Mouse (Mus musculus) liver, embryonic 14.5 days (tissue): ENCODE measurements around the gene Tuba3b. TPM values are rescaled to one million over a fixed set of nuclear protein-coding genes. Genes with fewer than 3 reads are reported as not detected.

Experiments
- ATAC-seq: fragments of 200-750 bp; cut with Nextera tagmentation; 2 replicates; pipeline ENCODE4 v1.8.0; 2017; ENCODE audit warnings: moderate number of reproducible peaks, mild to moderate bottlenecking, moderate library complexity; ENCODE audit not compliant: insufficient read depth
- DNase-seq, 3 experiments: peaks; one replicate each; pipeline ENCODE4 v3.0.0-alpha.2; 2012 to 2013; ENCODE audit warnings: low read depth in 3 of 3, low spot score in 3 of 3
- H3K27ac ChIP-seq: fragments of 300-500 bp; sonication (generic); 2 replicates; pipeline ENCODE4 v1.5.1; 2014; ENCODE audit warnings: moderate library complexity, mild to moderate bottlenecking, control low read depth, inconsistent platforms
- H3K27me3 ChIP-seq: fragments of 300-500 bp; sonication (generic); 2 replicates; pipeline ENCODE4 v1.6.1; 2014; ENCODE audit warnings: mild to moderate bottlenecking, low read length, moderate library complexity; ENCODE audit not compliant: control insufficient read depth, insufficient read depth
- H3K36me3 ChIP-seq: fragments of 300-500 bp; sonication (generic); replicated peaks from 2 replicates; pipeline ENCODE4 v1.6.1; 2014; ENCODE audit warnings: low read depth; ENCODE audit not compliant: control insufficient read depth, insufficient read depth
- H3K4me1 ChIP-seq, 2 experiments: fragments of 200-500 bp in 1 of 2; fragments of 300-500 bp in 1 of 2; sonication (generic) in 1 of 2; replicated peaks; 2 replicates each; pipeline ENCODE4 v1.6.1; 2012 to 2014; ENCODE audit warnings: antibody characterized with exemption in 1 of 2, inconsistent platforms in 1 of 2, low read length in 1 of 2; ENCODE audit not compliant: control insufficient read depth in 2 of 2, insufficient read depth in 2 of 2
- H3K4me2 ChIP-seq: fragments of 300-500 bp; sonication (generic); 2 replicates; pipeline ENCODE4 v1.6.1; 2014; ENCODE audit warnings: low read depth, mild to moderate bottlenecking, control low read depth, moderate library complexity
- H3K4me3 ChIP-seq, 2 experiments: fragments of 200-500 bp in 1 of 2; fragments of 300-500 bp in 1 of 2; sonication (generic) in 1 of 2; 2 replicates each; pipeline ENCODE4 v1.5.1; 2012 to 2014; ENCODE audit warnings: low read depth in 2 of 2, low read length in 2 of 2, mild to moderate bottlenecking in 2 of 2, control low read depth in 1 of 2, inconsistent platforms in 1 of 2, moderate library complexity in 1 of 2; ENCODE audit not compliant: insufficient read depth in 1 of 2
- H3K9ac ChIP-seq: fragments of 300-500 bp; sonication (generic); replicated peaks from 2 replicates; pipeline ENCODE4 v1.6.1; 2014; ENCODE audit warnings: mild to moderate bottlenecking, control low read depth, moderate library complexity
- H3K9me3 ChIP-seq: fragments of 300-500 bp; sonication (generic); 2 replicates; pipeline ENCODE4 v1.6.1; 2016; ENCODE audit warnings: low read length, mixed read lengths; ENCODE audit not compliant: control insufficient read depth
- CTCF ChIP-seq: IDR thresholded peaks from 2 replicates; pipeline ENCODE4 v1.5.1; 2016; ENCODE audit warnings: antibody characterized with exemption, low read depth, control low read depth
- EP300 ChIP-seq: IDR thresholded peaks from 2 replicates; pipeline ENCODE4 v1.6.1; 2016; ENCODE audit warnings: antibody characterized with exemption, low read depth
- WGBS: fragments of 180-500 bp; shearing (Covaris S2); extraction: QIAGEN DNeasy Blood & Tissue Kit; methylation state at CpG from one replicate; pipeline ENCODE4 v1.1.7; 2014; ENCODE audit not compliant: insufficient replicate concordance; 5-methylcytosine and 5-hydroxymethylcytosine counted together
- polyA plus RNA-seq, 2 experiments: library from polyadenylated mRNA; depleted of rRNA in 1 of 2; stranded (reverse) in 1 of 2; unstranded in 1 of 2; fragments of >200 nt; fragmentation: Nextera tagmentation in 1 of 2; extraction: Ambion mirVana in 1 of 2; gene quantifications; 2 replicates each; pipeline versions ENCODE4 v1.2.1 to v1.2.3; 2012 to 2014

Tuba3b gene
- polyA plus RNA-seq, 2 experiments, result not detected

- H3K36me3 ChIP-seq, result no peaks in the 10 kb centered on the region
- no peaks in the 10 kb centered on the region for H3K9me3 ChIP-seq
- DNase-seq (no peak), ATAC-seq (no peak)
- no peaks in the 10 kb centered on the region for H3K4me1 ChIP-seq
- no peaks in the 10 kb centered on the region for H3K27me3 ChIP-seq
- no peak overlapping the region for H3K27ac ChIP-seq
- TF ChIP-seq EP300, result no peak
- TF ChIP-seq CTCF, result no peak
- no peak overlapping the region for H3K9ac ChIP-seq
- H3K4me3 ChIP-seq, result no peak overlapping the region
- H3K4me2 ChIP-seq, result no peak overlapping the region
- 55% methylated on average over 7 of the region's 7 CpGs for WGBS
Measured at GRCm38 (mm10) chr6:145593991-145594390, 21.6 kb upstream of the Tuba3b start.

GRCm38 (mm10) chr6:145595905-145596304, 19.7 kb upstream of the Tuba3b start:
- ATAC-seq (no peak), DNase-seq (no peak)
- H3K4me3 ChIP-seq, result no peak overlapping the region
- H3K27me3 ChIP-seq, result no peaks in the 10 kb centered on the region
- peaks cover 0 to 2% of the 10 kb centered on the region in 2 experiments; a peak in 1 of 4 replicates for H3K4me1 ChIP-seq
- H3K9ac ChIP-seq, result no peak overlapping the region
- no peaks in the 10 kb centered on the region for H3K9me3 ChIP-seq
- 39% methylated on average over 4 of the region's 4 CpGs for WGBS
- TF ChIP-seq EP300 (no peak), CTCF (no peak)
- H3K36me3 ChIP-seq, result no peaks in the 10 kb centered on the region
- H3K27ac ChIP-seq, result no peak overlapping the region
- no peak overlapping the region for H3K4me2 ChIP-seq

GRCm38 (mm10) chr6:145598794-145599555, 16.6 kb upstream of the Tuba3b start:
- H3K27ac ChIP-seq, result no peak overlapping the region
- H3K27me3 ChIP-seq, result no peaks in the 10 kb centered on the region
- H3K4me2 ChIP-seq, result no peak overlapping the region
- H3K36me3 ChIP-seq, result no peaks in the 10 kb centered on the region
- H3K9me3 ChIP-seq, result no peaks in the 10 kb centered on the region
- no peak for DNase-seq
- H3K4me3 ChIP-seq, result no peak overlapping the region
- peaks cover 0 to 2% of the 10 kb centered on the region in 2 experiments; a peak in 1 of 4 replicates for H3K4me1 ChIP-seq
- WGBS, result 34% methylated on average over 11 of the region's 11 CpGs
- H3K9ac ChIP-seq, result no peak overlapping the region
- ATAC-seq, result no peak
- no peak for TF ChIP-seq CTCF

- H3K27me3 ChIP-seq, result no peaks in the 10 kb centered on the region
- no peak for ATAC-seq
- H3K36me3 ChIP-seq, result no peaks in the 10 kb centered on the region
- H3K4me2 ChIP-seq, result no peak overlapping the region
- H3K9ac ChIP-seq, result no peak overlapping the region
- no peak overlapping the region for H3K4me3 ChIP-seq
- peaks cover 0 to 2% of the 10 kb centered on the region in 2 experiments; a peak in 1 of 4 replicates for H3K4me1 ChIP-seq
- TF ChIP-seq EP300, result no peak
- TF ChIP-seq CTCF, result no peak
- H3K27ac ChIP-seq, result no peak overlapping the region
- no peaks in the 10 kb centered on the region for H3K9me3 ChIP-seq
- DNase-seq, result no peak
- 43% methylated on average over 2 of the region's 2 CpGs for WGBS
Measured at GRCm38 (mm10) chr6:145604126-145604525, 11.4 kb upstream of the Tuba3b start.

GRCm38 (mm10) chr6:145604648-145605047, 10.9 kb upstream of the Tuba3b start:
- Histone ChIP-seq H3K4me1 (no peaks in the 10 kb centered on the region), H3K9ac (no peak overlapping the region), H3K9me3 (no peaks in the 10 kb centered on the region), H3K27me3 (no peaks in the 10 kb centered on the region), H3K4me3 (no peak overlapping the region), H3K4me2 (no peak overlapping the region), H3K27ac (no peak overlapping the region), H3K36me3 (no peaks in the 10 kb centered on the region)
- DNase-seq (no peak), ATAC-seq (no peak)
- no peak for TF ChIP-seq CTCF
- no peak for TF ChIP-seq EP300
- WGBS, result 5% methylated on average over 4 of the region's 4 CpGs
